Mouse (Mus musculus) kidney, postnatal 4 days (tissue): ENCODE results near the gene Pld1.

Experiments used
- DNase-seq, 2 experiments: peaks; one replicate each; pipeline ENCODE4 v3.0.0; 2021; ENCODE audit warnings: mixed read lengths in 2 of 2

The Pld1 gene

DNA sequence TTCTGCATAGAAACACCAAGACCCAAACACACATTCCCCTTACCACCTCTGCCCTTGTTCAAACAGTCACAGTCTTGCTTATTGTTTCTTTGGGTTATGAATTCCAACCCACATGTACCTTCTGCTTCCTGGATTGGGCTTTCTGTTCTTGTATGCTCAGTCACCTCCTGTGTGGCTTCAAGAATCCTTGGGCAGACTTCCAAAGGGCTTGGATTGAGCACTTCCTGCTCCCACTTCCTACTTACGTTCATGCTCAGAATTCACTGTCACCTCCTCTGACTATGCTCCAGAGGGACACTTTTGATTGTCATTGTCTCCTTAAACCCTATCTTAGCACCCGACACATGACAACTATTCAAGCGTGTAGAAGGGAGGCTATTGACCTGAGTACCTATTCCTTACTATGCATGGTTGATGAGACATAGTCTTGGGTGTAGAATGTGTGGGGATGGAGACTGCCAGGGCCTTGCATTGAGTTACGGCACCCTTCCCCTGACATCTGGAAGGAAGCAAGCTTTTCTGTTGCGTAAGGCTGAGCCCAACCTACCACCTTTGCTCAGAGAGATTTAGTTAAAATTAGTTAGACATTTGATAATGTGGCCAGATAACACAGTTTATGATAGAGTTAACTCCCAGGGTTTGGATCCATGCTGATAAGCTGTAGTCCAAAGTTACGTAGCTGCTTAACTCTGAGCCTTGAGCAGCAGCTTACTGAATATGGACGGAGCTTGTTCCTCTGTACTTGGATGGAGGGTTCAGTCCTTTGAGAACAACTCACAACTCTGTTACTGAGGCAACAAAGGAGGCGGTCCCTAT is 55.9 kb downstream of the Pld1 start:
- DNase-seq, result no peak

DNA sequence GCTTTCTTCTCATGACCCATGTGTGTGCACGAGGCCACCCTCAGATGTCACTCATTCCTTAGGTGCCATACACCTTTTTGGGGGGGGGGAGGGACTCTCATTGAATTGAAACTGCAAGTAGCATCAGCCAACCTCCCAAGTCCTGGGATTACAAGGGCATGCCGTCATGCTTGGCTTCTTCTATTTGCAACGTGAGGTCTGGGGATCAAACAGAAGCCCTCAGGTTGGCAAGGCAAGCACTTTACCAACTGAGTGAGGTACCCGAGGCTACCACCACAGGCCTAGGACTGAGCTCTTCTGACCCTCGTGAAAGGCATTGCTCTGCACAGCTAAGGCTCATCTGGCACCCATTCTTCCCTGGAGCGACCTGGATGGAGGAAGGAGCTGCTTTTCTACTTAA is 65.8 kb downstream of the Pld1 start:
- no peak for DNase-seq

DNA sequence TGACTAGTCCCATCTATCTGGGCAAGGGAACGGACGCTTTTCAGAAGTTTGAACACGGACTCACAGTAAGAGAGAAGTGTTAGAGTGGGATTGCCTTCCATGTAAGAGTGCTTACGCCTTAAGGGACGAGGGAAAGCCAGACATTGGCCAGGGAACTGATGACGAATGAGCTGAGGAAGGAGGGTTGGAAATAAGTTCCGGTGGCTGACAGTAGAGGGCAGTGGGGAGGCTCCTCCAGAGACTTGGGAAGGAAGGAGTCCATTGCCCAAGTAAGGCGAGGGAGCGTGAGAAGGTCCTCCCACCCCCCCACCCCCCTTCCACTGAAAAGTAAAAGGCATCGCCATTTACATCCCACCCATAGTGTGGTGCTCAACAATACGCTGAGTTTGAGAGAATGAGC is 69.2 kb downstream of the Pld1 start:
- DNase-seq, result no peak

DNA sequence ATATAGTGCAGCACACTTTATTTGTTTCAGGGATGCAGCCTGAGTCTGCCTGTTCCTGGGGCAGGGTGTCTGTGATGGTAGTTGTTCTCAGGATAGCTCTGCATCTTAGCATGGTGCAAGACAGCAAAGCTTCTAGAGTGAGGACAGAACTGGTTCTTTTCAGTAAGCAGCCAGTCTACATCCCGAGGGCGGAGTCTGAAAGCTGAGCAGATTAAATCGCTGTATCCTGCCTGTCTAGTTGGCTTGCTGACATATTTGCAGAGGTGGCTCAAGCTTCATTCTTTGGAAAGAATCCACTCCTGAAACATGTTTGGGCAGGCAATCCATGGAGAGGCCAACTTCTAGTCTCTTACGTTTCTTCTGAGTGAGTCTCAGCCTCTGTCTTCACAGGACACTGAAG is 69.9 kb downstream of the Pld1 start:
- no peak for DNase-seq

DNA sequence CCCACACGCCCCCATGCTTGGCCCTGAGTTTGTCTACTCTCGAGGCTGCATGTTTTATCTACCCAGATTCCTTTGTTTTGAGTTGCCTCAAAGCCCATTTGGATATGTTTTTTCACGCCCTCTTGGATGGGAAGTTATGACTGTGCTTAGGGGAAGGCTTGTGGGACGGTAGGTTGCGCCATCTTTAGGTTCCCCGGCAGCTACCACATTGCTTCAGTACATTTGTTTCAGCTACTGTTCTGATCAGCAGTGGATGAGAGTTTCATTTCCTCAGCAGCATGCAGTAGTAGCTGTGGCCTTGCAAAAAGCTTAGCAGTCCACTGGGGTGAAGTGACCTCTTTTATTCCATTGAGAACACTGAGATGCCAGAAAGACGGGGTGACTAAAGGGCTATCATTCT is 73.7 kb downstream of the Pld1 start:
- DNase-seq, result no peak

DNA sequence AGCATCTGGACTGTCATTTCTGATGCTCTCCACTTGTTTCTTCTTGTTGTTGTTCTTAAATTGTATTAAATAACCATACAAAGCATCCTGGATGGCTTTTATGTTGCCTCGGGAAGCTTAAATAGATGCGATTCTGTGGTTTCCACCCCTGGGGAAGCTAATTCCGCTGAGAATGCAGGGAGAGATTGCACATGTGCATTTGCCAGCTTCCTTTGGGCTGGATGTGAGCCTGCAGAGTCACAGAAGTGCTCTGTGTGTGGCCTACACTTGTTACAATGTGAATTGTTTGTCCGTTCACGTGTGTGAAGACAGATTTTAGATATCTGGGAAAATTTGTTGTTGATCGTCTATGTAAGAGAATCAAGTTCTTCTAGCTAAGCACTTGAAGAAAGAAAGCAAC is 74.9 kb downstream of the Pld1 start:
- no peak for DNase-seq

DNA sequence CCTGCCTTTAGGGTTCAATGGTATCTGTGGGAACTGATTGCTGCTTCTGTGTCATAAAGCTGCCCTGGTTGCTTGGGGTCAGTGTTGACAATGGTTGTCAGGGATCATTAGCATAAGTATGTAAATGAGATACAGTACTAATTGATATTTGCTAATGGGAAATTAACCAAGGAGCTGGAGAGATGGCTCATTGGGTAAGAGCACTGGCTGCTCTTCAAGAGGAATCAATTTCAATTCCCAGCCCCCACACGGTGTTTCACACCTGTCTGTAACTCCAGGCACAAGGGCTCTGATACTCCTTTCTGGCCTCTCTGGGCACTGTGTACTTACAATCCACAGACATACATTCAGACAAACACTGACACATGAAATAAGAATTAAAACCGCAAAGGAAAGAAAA is 78.5 kb downstream of the Pld1 start:
- DNase-seq, result no peak

DNA sequence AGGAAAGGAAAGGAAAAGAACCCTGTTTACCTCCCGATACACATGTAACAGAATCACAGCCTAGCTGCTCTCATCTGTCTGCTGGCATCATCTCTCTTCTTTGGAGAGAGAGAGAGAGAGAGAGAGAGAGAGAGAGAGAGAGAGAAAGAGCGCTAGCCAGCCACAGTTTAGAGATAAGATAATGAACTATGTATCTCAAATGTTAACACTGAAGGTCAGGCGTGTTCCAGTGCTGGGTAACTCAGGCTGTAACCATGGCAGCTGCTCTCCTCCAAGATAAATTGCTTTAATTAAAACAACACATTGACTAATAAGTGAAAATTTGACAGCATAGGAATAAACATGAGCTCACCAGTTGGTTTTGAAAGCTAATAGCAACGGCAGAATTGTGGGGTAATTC is 81.2 kb downstream of the Pld1 start:
- DNase-seq, result no peak

DNA sequence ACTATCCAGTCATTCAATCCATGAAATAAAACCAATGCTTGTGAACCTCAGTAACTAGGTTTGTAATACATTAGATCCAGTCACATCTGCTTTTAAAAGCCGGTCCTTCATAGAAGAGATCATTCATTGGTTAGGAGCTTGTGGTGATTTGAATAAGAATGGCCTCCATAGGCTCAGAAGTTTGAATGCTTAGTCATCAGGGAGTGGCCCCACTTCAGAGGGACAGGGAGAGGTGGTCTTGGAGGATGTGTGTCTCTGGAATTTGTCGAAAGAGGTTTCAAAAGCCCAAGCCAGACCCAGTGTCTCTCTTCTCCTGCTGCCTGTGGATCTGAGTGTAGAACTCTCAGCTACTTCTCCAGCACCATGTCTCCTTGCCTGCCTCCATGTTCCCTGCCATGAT is 81.9 kb downstream of the Pld1 start:
- DNase-seq, result no peak

DNA sequence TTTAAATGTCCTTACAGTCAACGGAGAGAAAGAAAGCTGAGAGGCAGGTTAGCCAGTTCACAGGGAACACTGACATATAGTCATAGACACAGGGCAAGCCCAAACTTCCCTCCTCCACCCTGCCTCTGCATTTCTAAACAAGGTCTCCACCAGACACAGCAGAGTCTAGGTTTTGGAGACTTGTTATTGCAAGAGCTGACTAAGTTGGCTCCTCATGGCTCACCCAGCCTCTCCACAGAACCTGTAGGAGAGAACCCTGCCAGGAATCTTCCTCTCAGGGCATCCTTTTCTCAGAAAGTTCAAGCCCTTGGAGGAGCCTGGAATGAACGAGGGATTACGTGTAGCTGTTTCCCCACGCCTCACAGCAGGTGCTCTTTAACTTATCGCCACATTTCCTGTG is 83.7 kb downstream of the Pld1 start:
- DNase-seq, result no peak

DNA sequence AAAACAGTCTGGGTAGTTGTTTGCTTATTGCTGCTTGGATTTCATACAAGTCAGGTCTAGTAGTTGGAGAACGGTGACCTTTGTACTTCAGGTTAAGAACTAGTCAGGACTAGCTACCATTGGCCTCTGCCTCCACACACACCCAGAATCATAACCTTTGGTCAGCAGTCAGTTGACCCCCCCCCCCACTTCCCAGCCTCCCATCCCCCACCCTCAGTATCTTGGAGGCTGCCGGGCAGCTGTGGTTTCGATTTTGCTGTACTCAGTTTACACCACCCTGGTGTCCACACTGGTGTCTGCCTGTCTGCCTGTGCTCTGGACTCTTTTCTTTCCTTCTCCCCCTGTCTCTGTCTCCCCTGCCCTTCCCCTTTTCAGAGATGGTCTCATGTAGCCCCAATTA is 88.4 kb downstream of the Pld1 start:
- peak in 1 of 2 experiments; percentile 29 for DNase-seq

DNA sequence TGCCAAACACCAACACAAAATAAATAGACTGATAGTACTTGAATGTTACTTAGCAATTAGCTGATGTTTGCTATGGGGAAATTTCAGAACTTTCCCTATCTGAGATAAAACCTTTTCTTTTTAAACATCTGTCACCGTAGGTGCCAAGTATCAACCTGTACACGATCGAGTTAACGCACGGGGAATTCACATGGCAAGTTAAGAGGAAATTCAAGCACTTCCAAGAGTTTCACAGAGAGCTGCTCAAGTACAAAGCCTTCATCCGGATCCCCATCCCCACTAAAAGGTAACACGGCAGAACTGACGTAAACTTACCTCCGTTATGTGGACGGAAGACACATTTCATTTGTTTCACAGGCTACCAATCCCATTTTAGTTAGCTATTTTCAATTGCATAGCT is 90.0 kb downstream of the Pld1 start:
- DNase-seq, result no peak

DNA sequence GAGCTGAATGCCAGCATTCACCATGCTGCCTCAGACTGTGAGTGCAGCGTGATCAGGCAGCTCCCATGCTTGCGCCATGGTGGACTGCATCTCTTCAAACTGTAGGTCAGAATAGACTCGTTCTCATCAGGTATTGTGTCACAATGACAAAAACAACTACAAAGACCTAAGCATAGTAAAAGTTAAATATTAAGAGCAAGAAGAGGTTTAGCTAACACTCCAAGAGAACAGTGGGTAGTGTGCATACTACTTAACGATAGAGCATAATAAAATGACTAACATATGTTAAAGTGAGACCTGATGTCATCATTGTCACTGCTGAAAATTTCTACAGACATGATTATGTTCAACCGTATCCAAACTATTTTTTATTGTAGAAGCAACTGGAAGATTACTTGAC is 92.4 kb downstream of the Pld1 start:
- DNase-seq, result no peak

DNA sequence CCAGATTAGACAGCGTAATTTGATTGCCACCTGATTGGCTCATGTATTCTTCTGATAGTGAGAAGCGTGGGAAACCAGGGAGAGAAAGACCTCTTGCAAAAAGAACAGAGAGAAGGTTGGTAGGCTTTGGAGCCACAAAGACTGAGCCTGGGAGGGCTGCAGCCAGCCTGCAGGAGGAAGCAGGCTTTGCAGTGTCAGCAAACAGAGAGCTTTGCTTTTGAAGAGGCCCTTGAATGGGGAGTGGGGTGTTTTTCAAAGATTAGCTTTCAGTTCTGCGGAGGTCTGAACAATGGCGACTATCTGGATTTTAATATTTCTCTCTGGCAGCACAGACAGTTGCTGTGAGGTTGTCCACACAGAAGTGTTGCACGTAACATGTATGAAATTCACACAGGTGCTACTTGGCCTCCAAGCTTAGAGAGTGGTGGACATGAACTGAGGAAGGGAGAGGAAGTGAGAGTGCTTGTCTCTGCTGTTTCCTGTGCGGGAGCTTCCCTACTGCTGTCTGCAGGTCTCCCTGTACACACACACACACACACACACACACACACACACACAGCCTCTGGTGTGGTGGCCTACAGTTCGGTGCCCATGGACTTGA is 93.2 kb downstream of the Pld1 start:
- no peak for DNase-seq

DNA sequence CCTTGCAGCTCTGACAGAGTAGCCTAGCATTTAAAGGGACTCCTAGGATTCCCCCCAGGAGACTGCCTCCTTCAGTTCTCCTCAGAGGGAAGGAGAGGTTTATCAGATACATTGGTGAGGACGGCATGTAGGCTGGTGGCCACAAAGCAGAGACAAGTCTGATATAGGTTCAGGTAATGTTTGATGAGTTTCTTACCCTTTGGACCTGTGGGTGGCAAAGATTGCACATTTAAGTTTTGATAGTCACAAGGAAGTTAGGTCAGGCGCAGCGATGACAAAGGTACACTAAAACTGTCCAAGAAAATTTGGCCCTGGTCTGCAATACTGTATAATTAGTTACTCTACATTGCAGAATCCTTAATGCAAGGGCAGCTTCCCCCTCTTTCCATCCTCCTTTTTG is 95.4 kb downstream of the Pld1 start:
- DNase-seq, result no peak

DNA sequence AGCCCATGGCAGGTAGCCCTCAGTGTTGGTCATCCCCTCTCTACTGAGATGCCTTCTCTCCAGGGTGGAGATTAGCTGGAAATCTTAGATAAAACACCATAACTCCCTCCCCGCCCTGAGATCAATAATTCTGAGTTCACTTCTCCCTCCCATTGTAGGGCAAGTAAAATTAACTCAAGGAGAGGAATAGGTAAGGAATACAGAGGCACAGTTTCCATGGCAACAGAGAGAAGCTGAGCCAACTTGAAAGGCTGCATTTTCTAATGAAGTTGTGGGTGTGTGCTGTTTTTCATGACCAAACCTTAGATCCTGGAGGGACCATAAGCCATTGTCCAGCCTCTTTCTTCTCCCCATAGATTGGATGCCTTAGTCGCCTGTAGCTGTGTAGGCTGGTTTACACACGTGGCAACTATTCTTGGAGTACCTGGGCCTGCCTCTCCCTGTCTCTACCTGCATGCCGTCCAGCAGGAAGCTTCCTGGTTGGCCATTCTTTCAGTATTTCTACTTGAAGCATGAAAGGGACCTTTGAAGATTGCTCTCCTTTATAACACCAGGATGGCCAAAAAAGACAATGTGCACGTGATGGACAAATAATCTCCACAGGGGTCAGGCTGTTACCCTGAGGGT is 96.3 kb downstream of the Pld1 start:
- no peak for DNase-seq

DNA sequence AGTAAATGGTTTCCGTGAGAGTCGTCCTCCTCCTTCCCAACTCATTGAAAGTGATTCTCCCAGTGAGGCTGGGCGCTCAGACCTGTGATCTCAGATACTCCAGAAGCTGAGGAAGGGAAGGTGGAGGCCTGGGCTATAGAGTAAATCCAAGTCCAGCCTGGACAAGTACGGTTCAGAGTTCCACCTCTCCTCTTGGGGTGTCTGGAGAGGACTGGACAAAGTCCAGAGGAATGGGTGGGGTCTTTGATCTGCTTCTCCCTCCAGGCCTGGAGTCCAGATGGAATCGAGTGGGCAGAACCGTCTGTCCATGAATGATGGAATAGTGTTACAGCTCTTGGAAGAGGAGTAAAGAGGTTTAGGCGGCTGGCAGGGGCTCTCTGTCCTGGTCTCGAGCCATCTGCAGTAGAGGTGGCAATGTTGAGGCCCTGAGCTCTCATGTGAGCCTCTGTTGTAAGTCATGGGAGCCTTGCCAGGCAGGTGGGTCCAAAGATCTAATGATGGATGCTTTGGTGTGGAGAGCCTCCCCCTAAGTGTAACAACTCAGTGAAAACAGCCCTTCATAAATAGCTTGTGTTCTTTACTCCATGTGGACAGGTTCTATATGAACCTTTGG is 98.9 kb downstream of the Pld1 start:
- DNase-seq, result no peak

DNA sequence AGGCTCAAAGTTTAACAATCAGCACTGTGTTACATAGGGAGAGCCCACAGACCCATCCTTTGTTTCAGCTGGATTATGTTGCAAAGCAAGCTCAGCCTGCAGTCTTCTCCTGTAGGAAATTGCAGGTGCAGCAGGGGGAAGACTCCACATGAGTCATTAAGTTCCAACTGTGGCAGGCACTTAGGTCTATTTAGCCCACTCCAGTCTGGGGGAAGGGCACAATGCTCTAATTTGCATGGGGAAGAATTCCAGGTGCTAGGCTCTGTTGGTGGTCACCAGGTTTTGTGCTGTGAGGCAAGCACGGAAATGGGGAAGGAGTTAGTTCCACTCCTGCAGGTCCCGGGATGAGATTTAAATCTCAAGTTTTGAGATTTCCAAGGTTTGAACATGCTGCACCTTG is 99.6 kb downstream of the Pld1 start:
- DNase-seq, result peak in 1 of 2 experiments; percentile 36

DNA sequence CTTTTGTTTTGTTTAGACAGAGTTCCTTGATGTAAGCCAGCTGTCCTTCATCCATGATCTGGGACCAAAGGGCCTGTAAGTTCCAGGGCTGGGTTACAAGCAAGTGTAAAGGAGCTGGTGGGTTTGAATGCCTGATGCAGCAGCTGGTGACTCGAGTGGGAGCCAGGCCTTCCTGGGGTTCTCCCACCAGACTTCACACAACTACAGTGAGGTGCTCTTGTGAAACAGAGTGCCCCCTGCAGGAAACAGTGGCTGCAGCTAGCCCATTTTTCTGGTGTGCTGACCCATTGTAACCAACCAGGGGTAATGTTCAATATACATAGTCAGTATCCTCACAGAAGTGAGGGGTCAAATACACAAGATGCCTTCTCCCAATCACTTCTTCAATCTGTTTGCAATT is 101.3 kb downstream of the Pld1 start:
- peak in 1 of 2 experiments; percentile 39 for DNase-seq

DNA sequence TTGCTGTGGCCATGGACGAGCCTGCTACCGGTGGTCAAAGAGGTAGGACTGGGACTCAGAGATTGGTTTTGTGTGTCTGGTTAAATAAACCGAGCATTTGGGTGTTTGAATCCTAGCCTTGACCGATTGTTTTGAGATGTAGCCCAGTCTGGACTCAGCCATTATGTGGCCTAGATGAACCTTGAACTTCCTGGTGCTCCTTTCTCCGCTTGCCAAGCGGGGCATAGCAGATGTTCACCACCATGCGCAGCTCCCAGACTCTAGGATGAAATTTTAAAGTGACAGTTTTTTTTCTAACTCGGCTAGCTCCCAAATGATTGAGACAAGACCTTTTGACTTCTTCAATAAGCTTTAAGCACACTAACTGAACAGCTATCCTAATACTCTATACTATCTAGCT is 102.7 kb downstream of the Pld1 start:
- DNase-seq, result no peak

DNA sequence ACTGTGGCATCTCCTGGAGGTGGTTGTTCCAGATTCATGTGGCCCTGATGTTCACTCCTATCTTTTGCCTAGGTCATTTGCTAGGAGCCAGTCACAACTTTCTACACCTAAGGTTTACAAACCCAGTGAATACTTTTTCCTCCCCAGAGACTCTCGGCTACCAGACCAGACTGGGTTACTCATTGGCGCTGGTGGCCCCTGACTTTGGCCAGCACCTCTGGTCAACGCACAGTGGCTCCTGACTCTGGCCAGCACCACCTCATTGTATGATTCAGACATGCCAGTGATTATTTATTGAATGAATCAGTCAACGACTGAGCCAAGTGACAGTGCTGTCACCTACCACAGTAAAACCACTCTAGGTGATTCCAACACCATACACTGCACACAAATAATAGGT is 103.9 kb downstream of the Pld1 start:
- DNase-seq, result no peak

DNA sequence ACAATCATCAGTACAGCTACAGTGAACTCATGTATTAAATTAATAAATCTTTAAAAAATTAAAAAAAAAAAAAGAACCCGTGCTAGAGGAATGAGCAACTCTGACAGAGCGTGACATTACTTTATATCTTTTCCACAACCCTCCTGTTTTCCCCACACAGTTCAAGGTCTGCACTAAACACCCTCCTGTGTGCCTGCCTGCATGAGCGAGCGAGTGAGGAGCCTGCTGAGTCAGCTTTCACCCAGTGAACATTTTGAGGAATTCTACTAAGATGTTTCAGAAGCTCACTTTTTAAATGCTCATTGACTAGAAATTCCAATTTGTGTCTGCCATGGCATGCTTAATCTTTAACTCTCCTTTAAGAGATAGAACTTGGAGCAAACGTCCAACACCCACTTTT is 109.1 kb downstream of the Pld1 start:
- no peak for DNase-seq

DNA sequence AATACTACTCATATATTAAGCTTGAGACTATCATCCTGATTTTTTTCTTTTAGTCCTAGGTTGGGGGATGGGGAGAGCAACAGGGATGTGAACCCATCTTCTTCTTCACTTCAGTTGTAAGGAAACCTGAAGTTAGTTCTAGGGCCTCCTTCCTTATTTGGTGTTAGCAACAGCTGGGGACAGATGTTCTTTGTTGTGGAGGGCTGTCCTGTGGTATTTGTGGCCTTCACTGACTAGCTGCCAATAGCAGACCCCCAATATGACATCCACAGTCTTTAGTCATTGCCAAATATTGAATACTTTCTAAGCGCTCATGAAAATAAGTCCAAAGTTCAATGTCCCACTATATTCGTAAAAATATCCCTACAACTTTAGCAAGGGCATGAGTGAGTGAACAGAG is 111.0 kb downstream of the Pld1 start:
- no peak for DNase-seq

DNA sequence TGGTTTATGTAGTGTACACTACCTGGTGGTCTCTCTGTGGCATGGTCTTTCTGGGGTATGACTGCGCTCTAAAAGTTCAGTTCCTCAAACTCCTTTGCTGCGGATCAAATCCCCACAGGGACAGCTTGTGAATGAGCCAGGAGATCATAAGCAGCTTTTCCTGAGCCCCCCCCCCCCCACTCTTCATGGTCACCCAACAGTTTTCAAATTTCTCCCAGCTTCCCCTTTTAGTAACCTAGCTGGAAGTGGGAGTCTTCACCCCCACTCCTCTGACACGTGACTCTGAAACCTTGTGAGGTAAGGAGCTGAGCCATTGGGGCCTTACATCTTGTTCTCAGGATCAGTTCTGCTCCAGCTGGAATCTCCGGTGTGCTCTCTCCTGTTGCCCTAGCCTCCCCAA is 114.6 kb downstream of the Pld1 start:
- DNase-seq, result no peak
